Mouse (Mus musculus): ENCODE data around the gene Hcn4.

Hcn4 gene

GRCm38 (mm10) chr9:58849576-58850315 lies 26.5 kb downstream of the Hcn4 start:
- DNase-seq (ENCODE audit: low read depth): no peak

- DNase-seq (ENCODE audit: low read depth): no peak
These were observed 31.7 kb downstream of the Hcn4 start for GRCm38 (mm10) chr9:58854931-58855330.

GRCm38 (mm10) chr9:58859080-58859635 lies 35.9 kb downstream of the Hcn4 start:
- DNase-seq (ENCODE audit: low read depth): no peak

GRCm38 (mm10) chr9:58863826-58864225 lies 40.6 kb downstream of the Hcn4 start:
- no peak for DNase-seq (ENCODE audit: low read depth)

- DNase-seq (ENCODE audit: low read depth): no peak
These were observed 47.9 kb downstream of the Hcn4 start for GRCm38 (mm10) chr9:58871141-58871540.

- peak; percentile 24 for DNase-seq (ENCODE audit: low read depth)
These were observed 50.5 kb downstream of the Hcn4 start for GRCm38 (mm10) chr9:58873541-58874324.

- DNase-seq (ENCODE audit: low read depth): no peak
These were observed 51.1 kb downstream of the Hcn4 start for GRCm38 (mm10) chr9:58874354-58874753.

- no peak for DNase-seq (ENCODE audit: low read depth)
These were observed 52.2 kb downstream of the Hcn4 start for GRCm38 (mm10) chr9:58875439-58875838.

GRCm38 (mm10) chr9:58876946-58877625 lies 53.9 kb downstream of the Hcn4 start:
- no peak for DNase-seq (ENCODE audit: low read depth)

- DNase-seq (ENCODE audit: low read depth): no peak
These were observed 56.6 kb downstream of the Hcn4 start for GRCm38 (mm10) chr9:58879836-58880235.

- no peak for DNase-seq (ENCODE audit: low read depth)
These were observed 59.5 kb downstream of the Hcn4 start for GRCm38 (mm10) chr9:58882686-58883085.

GRCm38 (mm10) chr9:58889782-58890448 lies 66.7 kb downstream of the Hcn4 start:
- DNase-seq (ENCODE audit: low read depth): no peak

- DNase-seq (ENCODE audit: low read depth): no peak
These were observed 67.7 kb downstream of the Hcn4 start for GRCm38 (mm10) chr9:58890893-58891292.

- no peak for DNase-seq (ENCODE audit: low read depth)
These were observed 68.8 kb downstream of the Hcn4 start for GRCm38 (mm10) chr9:58891840-58892640.

GRCm38 (mm10) chr9:58899602-58900001 lies 76.4 kb downstream of the Hcn4 start:
- no peak for DNase-seq (ENCODE audit: low read depth)

GRCm38 (mm10) chr9:58902869-58903585 lies 79.8 kb downstream of the Hcn4 start:
- DNase-seq (ENCODE audit: low read depth): peak; percentile 23

Measured in fibroblast of lung, adult 2 months (primary cell).